Mouse (Mus musculus) olfactory bulb, adult 2 months (tissue): Measurements from ENCODE around the gene Hs3st2.

Experiments
- CTCF ChIP-seq: fragments of 200-500 bp; IDR thresholded peaks from 2 replicates; pipeline ENCODE4 v1.5.1; 2012; ENCODE audit warnings: low read depth, mild to moderate bottlenecking, low read length, moderate library complexity; ENCODE audit not compliant: insufficient read depth
- POLR2A ChIP-seq: fragments of 200-500 bp; IDR thresholded peaks from 2 replicates; pipeline ENCODE4 v1.6.1; 2012; ENCODE audit warnings: mild to moderate bottlenecking, low read depth, low read length, moderate library complexity; ENCODE audit not compliant: insufficient read depth

GRCm38 (mm10) chr7:121517165-121517591 lies 125.5 kb downstream of the Hs3st2 start:
- no peak for TF ChIP-seq POLR2A
- TF ChIP-seq CTCF, result no peak
